Mouse (Mus musculus) kidney, adult 2 months (tissue): Measurements from ENCODE around the gene Olfr371.

Experiments
- CTCF ChIP-seq: fragments of 200-500 bp; conservative IDR thresholded peaks from 2 replicates; pipeline ENCODE4 v1.5.1; 2011; ENCODE audit warnings: low read depth, mild to moderate bottlenecking, control low read depth, low read length, moderate library complexity, mixed read lengths; ENCODE audit not compliant: insufficient read depth, insufficient read length
- POLR2A ChIP-seq: fragments of 200-500 bp; IDR thresholded peaks from one replicate; pipeline ENCODE4 v1.6.1; 2011; ENCODE audit warnings: low read depth, low read length, control low read depth

DNA sequence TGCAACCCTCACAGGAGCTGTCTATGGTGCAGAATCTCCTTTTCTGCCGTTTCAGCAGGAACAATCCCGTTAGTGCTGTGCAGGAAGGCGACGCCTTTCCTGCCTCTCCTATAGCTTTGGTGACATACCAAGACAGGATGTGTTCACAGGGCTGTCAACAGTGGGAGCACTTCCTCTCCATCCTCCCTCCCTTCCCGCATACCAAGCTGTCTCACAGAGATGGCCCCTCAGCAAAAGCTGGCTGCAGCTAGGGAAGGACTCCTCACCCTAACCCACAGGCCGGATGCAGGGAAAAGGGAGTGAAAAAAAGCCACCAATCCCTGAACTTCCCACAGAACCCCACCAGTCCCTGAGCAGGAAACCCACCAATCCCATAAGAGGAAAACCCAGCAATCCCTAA lies 4.8 kb upstream of the Olfr371 start:
- TF ChIP-seq CTCF (no peak), POLR2A (no peak)
